Mouse (Mus musculus): ENCODE data around the gene Slc43a2. TPM values are rescaled to one million over a fixed set of nuclear protein-coding genes. Genes with fewer than 3 reads are reported as not detected.

Gene Slc43a2
- polyA plus RNA-seq, 1 experiment from 2014 or later: 6.4 TPM

GRCm38 (mm10) chr11:75515186-75515585 is 16.3 kb upstream of the Slc43a2 start:
- H3K9ac ChIP-seq: no peak overlapping the region; the same call in 1 of the 2 replicates
- TF ChIP-seq CTCF (IDR thresholded peaks at IDR 0.05; ENCODE audit: low read depth): no peak
- no peak for DNase-seq
- H3K4me1 ChIP-seq (ENCODE audit: insufficient read depth): no peaks in the 10 kb centered on the region
- WGBS: 89% methylated on average over 25 of the region's 25 CpGs
- ATAC-seq (ENCODE audit: insufficient read depth): no peak
- no peaks in the 10 kb centered on the region for H3K27me3 ChIP-seq (ENCODE audit: insufficient read depth, low read length)
- H3K4me2 ChIP-seq: no peak overlapping the region
- no peak overlapping the region for H3K27ac ChIP-seq (ENCODE audit: low read depth)
- H3K36me3 ChIP-seq (ENCODE audit: insufficient read depth): 0 out of 2 replicates have a peak, but pooled peaks cover 3% of the 10 kb centered on the region
- no peak overlapping the region for H3K4me3 ChIP-seq (ENCODE audit: low read depth, low read length)
- no peaks in the 10 kb centered on the region for H3K9me3 ChIP-seq (ENCODE audit: low read depth, low read length)

- DNase-seq (no peak), ATAC-seq (ENCODE audit: insufficient read depth) (no peak)
- Histone ChIP-seq H3K4me3 (ENCODE audit: low read depth, low read length) (no peak overlapping the region), H3K9me3 (ENCODE audit: low read depth, low read length) (no peaks in the 10 kb centered on the region), H3K27ac (ENCODE audit: low read depth) (no peak overlapping the region), H3K36me3 (ENCODE audit: insufficient read depth) (no peaks in the 10 kb centered on the region), H3K9ac (no peak overlapping the region; the same call in 1 of the 2 replicates), H3K4me2 (no peak overlapping the region), H3K4me1 (ENCODE audit: insufficient read depth) (no peaks in the 10 kb centered on the region), H3K27me3 (ENCODE audit: insufficient read depth, low read length) (no peaks in the 10 kb centered on the region)
- TF ChIP-seq CTCF (IDR thresholded peaks at IDR 0.05; ENCODE audit: low read depth): no peak
- whole genome bisulfite sequencing: 70% methylated on average over 15 of the region's 15 CpGs
Measured at GRCm38 (mm10) chr11:75519834-75520633, 11.5 kb upstream of the Slc43a2 start.

GRCm38 (mm10) chr11:75521609-75522008 is 9.9 kb upstream of the Slc43a2 start:
- Histone ChIP-seq H3K36me3 (ENCODE audit: insufficient read depth) (no peaks in the 10 kb centered on the region), H3K9ac (no peak overlapping the region), H3K4me1 (ENCODE audit: insufficient read depth) (no peaks in the 10 kb centered on the region), H3K27ac (ENCODE audit: low read depth) (no peak overlapping the region), H3K27me3 (ENCODE audit: insufficient read depth, low read length) (no peaks in the 10 kb centered on the region), H3K4me2 (no peak overlapping the region), H3K9me3 (ENCODE audit: low read depth, low read length) (no peaks in the 10 kb centered on the region), H3K4me3 (ENCODE audit: low read depth, low read length) (no peak overlapping the region)
- no peak for ATAC-seq (ENCODE audit: insufficient read depth)
- TF ChIP-seq CTCF (IDR thresholded peaks at IDR 0.05; ENCODE audit: low read depth): no peak
- no peak for DNase-seq
- 87% methylated on average over 4 of the region's 4 CpGs for WGBS

- H3K4me2 ChIP-seq: no peak overlapping the region
- H3K9me3 ChIP-seq (ENCODE audit: low read depth, low read length): no peaks in the 10 kb centered on the region
- no peaks in the 10 kb centered on the region for H3K27me3 ChIP-seq (ENCODE audit: insufficient read depth, low read length)
- TF ChIP-seq CTCF (IDR thresholded peaks at IDR 0.05; ENCODE audit: low read depth): no peak
- no peak overlapping the region for H3K4me3 ChIP-seq (ENCODE audit: low read depth, low read length)
- no peaks in the 10 kb centered on the region for H3K36me3 ChIP-seq (ENCODE audit: insufficient read depth)
- no peaks in the 10 kb centered on the region for H3K4me1 ChIP-seq (ENCODE audit: insufficient read depth)
- DNase-seq (no peak), ATAC-seq (ENCODE audit: insufficient read depth) (no peak)
- no peak overlapping the region for H3K9ac ChIP-seq
- H3K27ac ChIP-seq (ENCODE audit: low read depth): no peak overlapping the region
- WGBS: 79% methylated on average over 2 of the region's 2 CpGs
Measured at GRCm38 (mm10) chr11:75522793-75523192, 8.7 kb upstream of the Slc43a2 start.

- Histone ChIP-seq H3K4me3 (ENCODE audit: low read depth, low read length) (no peak overlapping the region), H3K9me3 (ENCODE audit: low read depth, low read length) (no peaks in the 10 kb centered on the region), H3K4me2 (no peak overlapping the region), H3K9ac (no peak overlapping the region), H3K27me3 (ENCODE audit: insufficient read depth, low read length) (no peaks in the 10 kb centered on the region), H3K36me3 (ENCODE audit: insufficient read depth) (no peaks in the 10 kb centered on the region), H3K4me1 (ENCODE audit: insufficient read depth) (no peaks in the 10 kb centered on the region), H3K27ac (ENCODE audit: low read depth) (no peak overlapping the region)
- no peak for TF ChIP-seq CTCF (IDR thresholded peaks at IDR 0.05; ENCODE audit: low read depth)
- WGBS: 76% methylated on average over 15 of the region's 15 CpGs
- DNase-seq: no peak
- ATAC-seq (ENCODE audit: insufficient read depth): no peak
Measured at GRCm38 (mm10) chr11:75525531-75526125, 5.9 kb upstream of the Slc43a2 start.

GRCm38 (mm10) chr11:75526943-75527342 is 4.6 kb upstream of the Slc43a2 start:
- Histone ChIP-seq H3K9ac (no peak overlapping the region), H3K4me2 (no peak overlapping the region), H3K27ac (ENCODE audit: low read depth) (no peak overlapping the region), H3K27me3 (ENCODE audit: insufficient read depth, low read length) (no peaks in the 10 kb centered on the region), H3K4me1 (ENCODE audit: insufficient read depth) (no peaks in the 10 kb centered on the region), H3K9me3 (ENCODE audit: low read depth, low read length) (no peaks in the 10 kb centered on the region), H3K4me3 (ENCODE audit: low read depth, low read length) (no peak overlapping the region), H3K36me3 (ENCODE audit: insufficient read depth) (no peaks in the 10 kb centered on the region)
- WGBS: 80% methylated on average over 6 of the region's 6 CpGs
- no peak for DNase-seq
- TF ChIP-seq CTCF (IDR thresholded peaks at IDR 0.05; ENCODE audit: low read depth): no peak
- ATAC-seq (ENCODE audit: insufficient read depth): no peak

- H3K9me3 ChIP-seq (ENCODE audit: low read depth, low read length): no peaks in the 10 kb centered on the region
- no peaks in the 10 kb centered on the region for H3K4me1 ChIP-seq (ENCODE audit: insufficient read depth)
- no peak for TF ChIP-seq CTCF (IDR thresholded peaks at IDR 0.05; ENCODE audit: low read depth)
- H3K9ac ChIP-seq: no peak overlapping the region
- ATAC-seq (ENCODE audit: insufficient read depth) (no peak), DNase-seq (no peak)
- H3K4me3 ChIP-seq (ENCODE audit: low read depth, low read length): no peak overlapping the region
- 13% methylated on average over 4 of the region's 4 CpGs for WGBS
- H3K36me3 ChIP-seq (ENCODE audit: insufficient read depth): no peaks in the 10 kb centered on the region
- H3K27me3 ChIP-seq (ENCODE audit: insufficient read depth, low read length): no peaks in the 10 kb centered on the region
- H3K27ac ChIP-seq (ENCODE audit: low read depth): no peak overlapping the region
- H3K4me2 ChIP-seq: no peak overlapping the region
Measured at GRCm38 (mm10) chr11:75529771-75530170, 1.7 kb upstream of the Slc43a2 start.
